Mouse (Mus musculus) erythroblast, embryonic 14.5 days (primary cell): ENCODE data around the gene Cyp4a30b.

Source experiments
- GATA1 ChIP-seq: IDR thresholded peaks from 2 replicates; pipeline ENCODE4 v1.6.1; 2012; ENCODE audit warnings: low read length, inconsistent platforms, mixed read lengths
- TAL1 ChIP-seq: IDR thresholded peaks from 3 replicates; pipeline ENCODE4 v1.6.1; 2012; ENCODE audit warnings: low read length, inconsistent platforms, mixed read lengths

DNA sequence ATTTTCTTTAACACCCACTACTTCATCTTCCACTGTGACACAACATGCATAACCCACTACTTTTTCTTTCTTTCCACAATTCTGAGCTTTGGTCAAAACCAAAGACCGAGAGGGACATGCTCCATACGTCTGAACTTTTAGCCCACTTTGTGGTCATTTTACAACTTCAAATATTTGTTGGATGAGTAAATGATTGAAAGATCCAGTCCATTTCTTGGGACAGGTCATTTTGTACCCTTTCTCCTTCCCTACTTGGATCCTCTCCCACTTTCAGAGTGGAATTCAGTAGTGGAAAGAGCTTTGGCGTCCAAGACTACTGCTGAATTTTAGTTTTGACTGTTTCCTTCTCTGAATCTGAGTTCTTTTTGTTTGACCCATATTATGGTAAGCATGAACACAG, 45.1 kb downstream of the Cyp4a30b start:
- no peak for TF ChIP-seq GATA1
- no peak for TF ChIP-seq TAL1
